Mouse (Mus musculus) layer of hippocampus, adult 18-20 months (tissue): ENCODE data around the gene Xpnpep1. TPM values are rescaled to one million over a fixed set of nuclear protein-coding genes. Genes with fewer than 3 reads are reported as not detected.

Source experiments
- DNase-seq, 2 experiments: peaks; one replicate each; pipeline ENCODE4 v3.0.0; 2022; ENCODE audit warnings: low spot score in 2 of 2
- total RNA-seq, 2 experiments: library from RNA; stranded (reverse); gene quantifications; 2 replicates each; pipeline ENCODE4 v1.2.3; 2021

Xpnpep1 gene
- total RNA-seq, 2 experiments from 2014 or later = 72.8 to 79.3 TPM

- no peak for DNase-seq
Observed at GRCm38 (mm10) chr19:53032647-53033046, 7.4 kb downstream of the Xpnpep1 start.

- DNase-seq = no peak
Observed at GRCm38 (mm10) chr19:53031957-53032371, 8.1 kb downstream of the Xpnpep1 start.

GRCm38 (mm10) chr19:53030279-53030678 is 9.7 kb downstream of the Xpnpep1 start:
- no peak for DNase-seq

- no peak for DNase-seq
Observed at GRCm38 (mm10) chr19:53029686-53030085, 10.3 kb downstream of the Xpnpep1 start.

- DNase-seq = no peak
Observed at GRCm38 (mm10) chr19:53029045-53029444, 11.0 kb downstream of the Xpnpep1 start.

- DNase-seq = no peak
Observed at GRCm38 (mm10) chr19:53028216-53028615, 11.8 kb downstream of the Xpnpep1 start.

GRCm38 (mm10) chr19:53023189-53023588 is 16.8 kb downstream of the Xpnpep1 start:
- DNase-seq = no peak

- DNase-seq = peak in 1 of 2 experiments; percentile 60
Observed at GRCm38 (mm10) chr19:53022037-53022614, 17.9 kb downstream of the Xpnpep1 start.

- no peak for DNase-seq
Observed at GRCm38 (mm10) chr19:53021537-53021936, 18.5 kb downstream of the Xpnpep1 start.

- DNase-seq = peak in 1 of 2 experiments; percentile 62
Observed at GRCm38 (mm10) chr19:53019716-53020463, 20.1 kb downstream of the Xpnpep1 start.

- no peak for DNase-seq
Observed at GRCm38 (mm10) chr19:53017954-53018353, 22.1 kb downstream of the Xpnpep1 start.

- no peak for DNase-seq
Observed at GRCm38 (mm10) chr19:53017248-53017647, 22.8 kb downstream of the Xpnpep1 start.

GRCm38 (mm10) chr19:53014910-53015710 is 24.9 kb downstream of the Xpnpep1 start:
- peak; percentile 27 to 55 for DNase-seq

GRCm38 (mm10) chr19:53013744-53014143 is 26.3 kb downstream of the Xpnpep1 start:
- no peak for DNase-seq

- no peak for DNase-seq
Observed at GRCm38 (mm10) chr19:53013341-53013740, 26.7 kb downstream of the Xpnpep1 start.

- no peak for DNase-seq
Observed at GRCm38 (mm10) chr19:53010941-53011340, 29.1 kb downstream of the Xpnpep1 start.

- DNase-seq = no peak
Observed at GRCm38 (mm10) chr19:53008921-53009320, 31.1 kb downstream of the Xpnpep1 start.

GRCm38 (mm10) chr19:53008020-53008705 is 31.9 kb downstream of the Xpnpep1 start:
- peak; percentile 61 to 87 for DNase-seq

- DNase-seq = no peak
Observed at GRCm38 (mm10) chr19:53005978-53006377, 34.0 kb downstream of the Xpnpep1 start.

- no peak for DNase-seq
Observed at GRCm38 (mm10) chr19:53003554-53004365, 36.3 kb downstream of the Xpnpep1 start.
